Mouse (Mus musculus) intestine, postnatal 0 days (tissue): Measurements from ENCODE around the gene Trappc6a. TPM values are rescaled to one million over a fixed set of nuclear protein-coding genes. Genes with fewer than 3 reads are reported as not detected.

ENCODE experiments used
- ATAC-seq: fragments of 200-750 bp; cut with Nextera tagmentation; 2 replicates; pipeline ENCODE4 v1.8.0; 2017; ENCODE audit warnings: mild to moderate bottlenecking, moderate TSS enrichment, moderate library complexity
- H3K27ac ChIP-seq: fragments of 300-500 bp; sonication (generic); 2 replicates; pipeline ENCODE4 v1.5.1; 2014; ENCODE audit warnings: mild to moderate bottlenecking, low read depth, low read length, moderate library complexity
- H3K27me3 ChIP-seq: fragments of 300-500 bp; sonication (generic); replicated peaks from 2 replicates; pipeline ENCODE4 v1.6.1; 2014; ENCODE audit warnings: low read length, mixed read lengths; ENCODE audit not compliant: control insufficient read depth, insufficient read depth
- H3K36me3 ChIP-seq: fragments of 300-500 bp; sonication (generic); 2 replicates; pipeline ENCODE4 v1.6.1; 2014; ENCODE audit warnings: mild to moderate bottlenecking, moderate library complexity; ENCODE audit not compliant: control insufficient read depth, insufficient read depth
- H3K4me1 ChIP-seq: fragments of 300-500 bp; sonication (generic); replicated peaks from 2 replicates; pipeline ENCODE4 v1.6.1; 2014; ENCODE audit warnings: antibody characterized with exemption, low read length, mixed read lengths; ENCODE audit not compliant: control insufficient read depth, insufficient read depth
- H3K4me2 ChIP-seq: fragments of 300-500 bp; sonication (generic); replicated peaks from 2 replicates; pipeline ENCODE4 v1.6.1; 2014; ENCODE audit warnings: low read depth, mild to moderate bottlenecking, moderate library complexity
- H3K4me3 ChIP-seq: fragments of 300-500 bp; sonication (generic); 2 replicates; pipeline ENCODE4 v1.5.1; 2014; ENCODE audit warnings: low read depth, low read length
- H3K9ac ChIP-seq: fragments of 300-500 bp; sonication (generic); 2 replicates; pipeline ENCODE4 v1.6.1; 2014; ENCODE audit warnings: mild to moderate bottlenecking, low read depth, low read length
- H3K9me3 ChIP-seq: fragments of 300-500 bp; sonication (generic); 2 replicates; pipeline ENCODE4 v1.6.1; 2016; ENCODE audit warnings: mixed run types; ENCODE audit not compliant: control insufficient read depth
- CTCF ChIP-seq: sonication (generic); IDR thresholded peaks from 2 replicates; pipeline ENCODE4 v1.5.1; 2016; ENCODE audit warnings: low read depth, mild to moderate bottlenecking, control low read depth, antibody characterized with exemption, moderate library complexity
- WGBS: fragments of 180-500 bp; shearing (Covaris S2); extraction: QIAGEN DNeasy Blood & Tissue Kit; methylation state at CpG from one replicate; pipeline ENCODE4 v1.1.7; 2014; 5-methylcytosine and 5-hydroxymethylcytosine counted together
- polyA plus RNA-seq: library from polyadenylated mRNA; unstranded; fragments of >200 nt; fragmentation: Nextera tagmentation; extraction: Ambion mirVana; gene quantifications from 2 replicates; pipeline ENCODE4 v1.2.1, GENCODE M21; 2015

Trappc6a gene
- polyA plus RNA-seq, 1 experiment from 2014 or later: 108 TPM

DNA sequence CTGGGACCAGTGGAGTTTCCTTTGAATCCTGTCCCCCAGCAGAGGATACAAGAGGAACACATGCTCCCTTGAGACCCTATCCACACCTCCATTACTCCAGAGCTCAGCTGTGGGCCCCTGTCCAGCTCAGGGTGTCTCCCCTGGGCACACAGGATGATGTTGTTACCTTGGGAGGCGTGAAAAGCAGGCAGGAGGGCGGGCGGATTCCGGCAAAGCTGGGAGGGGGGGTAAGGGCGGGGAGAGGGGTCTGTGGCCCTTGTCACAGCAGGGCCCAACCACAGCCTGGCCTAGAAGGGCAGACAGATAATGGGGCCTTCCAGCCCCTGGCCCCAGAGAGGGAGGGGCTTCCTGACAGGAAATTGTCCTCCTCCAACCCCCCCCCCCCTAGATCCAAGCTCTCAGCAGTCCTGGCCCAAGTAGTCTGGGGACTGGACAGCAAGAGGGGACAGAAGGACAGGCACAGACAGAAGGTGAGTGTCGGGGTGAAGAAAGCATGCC, 45.3 kb upstream of the Trappc6a start, which contains the start of gene Exoc3l2:
Exoc3l2 (plus strand) TSS at position 448 of the 498 bp plus-strand sequence.
- no peaks in the 10 kb centered on the region for H3K4me1 ChIP-seq
- H3K27ac ChIP-seq: no peak within 1 kb of the TSS
- H3K4me3 ChIP-seq: no peak within 1 kb of the TSS
- no peak within 1 kb of the TSS for H3K4me2 ChIP-seq
- 49% methylated on average over 6 of the region's 6 CpGs for WGBS
- TF ChIP-seq CTCF: no peak
- H3K36me3 ChIP-seq: no peaks in the 10 kb centered on the region
- ATAC-seq: no peak
- H3K27me3 ChIP-seq: peaks cover 12% of the 10 kb centered on the region; the same call in 1 of the 2 replicates
- H3K9me3 ChIP-seq: no peaks in the 10 kb centered on the region
- no peak within 1 kb of the TSS for H3K9ac ChIP-seq

DNA sequence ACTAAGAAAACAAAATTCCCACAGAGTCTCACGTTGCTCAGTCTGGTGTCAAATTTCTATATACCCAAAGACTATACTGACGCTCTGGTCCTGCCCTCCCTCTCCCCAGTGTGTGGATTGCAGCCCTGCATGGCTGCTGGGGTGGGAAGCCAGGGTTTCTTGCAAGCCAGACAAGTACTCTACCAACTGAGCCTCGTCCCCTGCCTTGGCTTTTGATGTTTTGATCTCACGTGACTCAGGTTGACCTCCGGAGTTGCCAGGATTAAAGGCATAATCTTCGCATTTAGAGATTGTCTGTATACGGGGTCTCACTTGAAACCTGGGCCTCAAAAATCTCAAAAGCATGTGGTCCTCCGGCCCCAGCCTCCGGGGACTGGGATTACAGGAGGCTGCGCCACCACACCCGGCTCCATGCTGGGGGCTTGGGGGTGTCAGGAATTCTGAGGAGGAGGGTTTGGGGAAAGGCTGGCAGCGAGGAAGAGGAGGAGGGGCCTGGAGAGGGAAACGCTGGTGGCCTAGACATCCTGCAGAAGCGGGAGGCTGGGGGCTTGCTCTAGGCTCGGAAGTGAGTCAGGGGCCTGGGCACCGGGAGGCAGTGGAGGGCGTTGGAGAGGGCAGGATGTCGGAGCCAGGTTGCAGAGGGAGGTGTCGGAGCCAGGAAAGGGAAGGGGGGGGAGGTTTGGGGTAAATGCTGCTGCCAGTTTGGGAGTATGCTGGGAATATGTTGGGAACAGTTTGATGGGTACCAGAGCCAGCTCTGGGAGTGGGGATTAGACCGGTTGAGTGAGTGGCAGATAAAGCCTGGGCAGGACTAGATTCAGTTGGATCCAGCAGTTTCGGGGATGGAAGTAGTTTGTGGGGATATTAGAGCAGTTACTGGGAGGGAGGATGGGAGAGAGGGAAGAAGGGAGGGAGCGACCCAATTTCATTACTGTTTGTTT, 43.6 kb upstream of the Trappc6a start:
- Histone ChIP-seq H3K27me3 (peaks cover 24% of the 10 kb centered on the region), H3K36me3 (no peaks in the 10 kb centered on the region), H3K4me2 (peak overlapping the region; percentile 38), H3K9me3 (no peaks in the 10 kb centered on the region), H3K4me3 (no peak overlapping the region), H3K4me1 (no peaks in the 10 kb centered on the region), H3K27ac (no peak overlapping the region), H3K9ac (no peak overlapping the region)
- no peak for TF ChIP-seq CTCF
- 20% methylated on average over 22 of the region's 22 CpGs for WGBS
- no peak for ATAC-seq

DNA sequence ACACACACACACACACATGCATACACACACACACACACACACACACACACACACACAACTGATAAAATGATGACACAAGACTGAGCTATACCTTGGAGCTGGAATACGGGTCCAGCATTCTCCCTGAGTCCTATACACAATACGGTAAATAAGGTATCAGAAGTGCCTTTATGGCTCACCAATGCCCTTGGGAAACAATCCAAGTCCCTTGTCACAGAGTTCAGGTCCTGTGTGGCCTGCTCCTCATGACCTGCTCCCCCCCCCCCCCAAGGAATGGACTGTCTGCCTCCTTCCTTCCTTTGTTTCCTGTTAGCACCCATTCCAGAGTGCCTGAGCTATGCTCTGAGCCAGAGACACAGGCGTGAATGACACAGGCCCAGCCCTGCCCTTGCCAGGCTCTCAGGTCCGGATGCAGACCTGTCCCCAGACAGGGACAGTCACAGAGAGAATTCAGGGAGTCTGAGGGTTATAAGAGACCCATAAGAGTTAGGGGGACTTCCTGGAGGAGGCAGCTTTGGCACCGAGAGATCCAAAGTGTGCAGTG, 41.5 kb upstream of the Trappc6a start:
- Histone ChIP-seq H3K36me3 (no peaks in the 10 kb centered on the region), H3K4me2 (no peak overlapping the region), H3K9me3 (no peaks in the 10 kb centered on the region), H3K27me3 (peaks cover 39% of the 10 kb centered on the region), H3K4me3 (no peak overlapping the region), H3K9ac (no peak overlapping the region), H3K27ac (no peak overlapping the region), H3K4me1 (no peaks in the 10 kb centered on the region)
- no peak for TF ChIP-seq CTCF
- 61% methylated on average over 5 of the region's 5 CpGs for WGBS
- no peak for ATAC-seq

DNA sequence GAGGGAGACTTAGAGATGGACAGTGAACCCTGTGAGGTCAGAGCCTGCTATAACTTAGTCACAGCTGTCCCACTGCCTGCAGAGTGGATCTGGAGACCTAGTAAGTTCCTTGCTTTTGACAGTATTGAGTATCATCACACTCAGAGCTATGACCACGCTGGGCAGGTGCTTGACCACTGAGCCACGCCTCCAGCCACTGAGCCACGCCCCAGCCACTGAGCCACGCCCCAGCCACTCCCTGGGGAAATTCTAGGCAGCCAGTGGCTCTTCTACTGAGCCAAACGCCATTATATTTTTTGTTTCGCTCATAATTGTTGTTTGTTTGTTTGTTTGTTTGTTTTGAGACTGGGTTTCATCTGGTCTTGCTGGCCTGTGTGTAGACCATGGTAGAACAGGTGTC, 40.6 kb upstream of the Trappc6a start:
- Histone ChIP-seq H3K4me2 (no peak overlapping the region), H3K9ac (no peak overlapping the region), H3K4me1 (no peaks in the 10 kb centered on the region), H3K9me3 (no peaks in the 10 kb centered on the region), H3K27ac (no peak overlapping the region), H3K4me3 (no peak overlapping the region), H3K27me3 (peaks cover 47% of the 10 kb centered on the region), H3K36me3 (no peaks in the 10 kb centered on the region)
- TF ChIP-seq CTCF: no peak
- ATAC-seq: no peak
- WGBS: 27% methylated on average over 6 of the region's 6 CpGs

DNA sequence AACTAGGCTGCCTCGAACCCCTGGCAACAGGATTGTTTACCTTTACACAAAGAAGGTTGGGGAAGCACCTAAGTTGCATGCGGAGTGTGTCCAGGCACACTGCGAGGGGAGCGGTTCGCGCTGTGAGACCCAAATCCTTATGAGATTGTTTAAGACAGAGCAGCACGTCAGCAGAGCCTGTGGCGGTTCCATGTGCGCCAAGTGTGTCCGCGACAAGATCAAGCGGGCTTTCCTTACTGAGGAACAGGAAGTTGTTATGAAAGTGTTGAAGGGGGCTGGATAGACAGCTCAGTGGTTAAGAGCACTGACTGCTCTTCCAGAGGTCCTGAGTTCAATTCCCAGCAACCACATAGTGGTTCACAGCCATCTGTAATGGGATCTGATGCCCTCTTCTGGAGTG, 39.9 kb upstream of the Trappc6a start:
- 63% methylated on average over 12 of the region's 12 CpGs for WGBS
- Histone ChIP-seq H3K9me3 (no peaks in the 10 kb centered on the region), H3K4me1 (no peaks in the 10 kb centered on the region), H3K36me3 (no peaks in the 10 kb centered on the region), H3K4me2 (no peak overlapping the region), H3K27ac (no peak overlapping the region), H3K4me3 (no peak overlapping the region), H3K9ac (no peak overlapping the region), H3K27me3 (peaks cover 53% of the 10 kb centered on the region)
- ATAC-seq: no peak
- TF ChIP-seq CTCF: no peak

DNA sequence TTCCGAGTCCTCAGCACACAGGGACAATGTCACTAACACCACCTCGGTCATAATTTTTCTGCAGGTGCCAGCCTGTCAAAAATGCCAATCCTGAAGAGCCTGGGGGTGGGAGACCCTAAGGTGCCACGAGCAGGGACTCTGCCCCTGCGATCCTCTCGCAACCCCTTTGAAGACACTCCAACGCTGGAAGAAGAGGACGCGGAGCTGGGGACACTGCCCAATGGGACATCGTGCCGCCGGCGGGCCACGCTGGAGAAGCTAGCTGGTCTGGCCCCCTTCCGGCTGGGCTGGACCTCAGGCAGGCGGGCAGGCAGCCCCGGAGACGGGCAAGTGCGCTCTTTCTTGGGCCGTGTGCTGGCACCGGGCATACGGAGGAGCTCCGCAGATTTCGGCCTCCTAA, 38.8 kb upstream of the Trappc6a start:
- H3K4me1 ChIP-seq: no peaks in the 10 kb centered on the region
- H3K9ac ChIP-seq: no peak overlapping the region
- no peaks in the 10 kb centered on the region for H3K36me3 ChIP-seq
- no peak overlapping the region for H3K4me2 ChIP-seq
- ATAC-seq: no peak
- no peak for TF ChIP-seq CTCF
- WGBS: 31% methylated on average over 23 of the region's 23 CpGs
- peaks cover 63% of the 10 kb centered on the region for H3K27me3 ChIP-seq
- H3K4me3 ChIP-seq: no peak overlapping the region
- no peak overlapping the region for H3K27ac ChIP-seq
- no peaks in the 10 kb centered on the region for H3K9me3 ChIP-seq
